Mouse (Mus musculus) kidney, embryonic 16.5 days (tissue): Measurements from ENCODE around the gene Ralgps1. TPM values are rescaled to one million over a fixed set of nuclear protein-coding genes. Genes with fewer than 3 reads are reported as not detected.

Source experiments
- ATAC-seq: fragments of 200-750 bp; cut with Nextera tagmentation; 2 replicates; pipeline ENCODE4 v1.8.0; 2017; ENCODE audit warnings: moderate TSS enrichment; ENCODE audit not compliant: low FRiP score, low TSS enrichment
- H3K27ac ChIP-seq: fragments of 300-500 bp; sonication (generic); 2 replicates; pipeline ENCODE4 v1.5.1; 2014; ENCODE audit warnings: low read length
- H3K27me3 ChIP-seq: fragments of 300-500 bp; sonication (generic); 2 replicates; pipeline ENCODE4 v1.6.1; 2014; ENCODE audit warnings: low read length, control low read depth, mixed read lengths; ENCODE audit not compliant: insufficient read depth
- H3K36me3 ChIP-seq: fragments of 300-500 bp; sonication (generic); 2 replicates; pipeline ENCODE4 v1.6.1; 2014; ENCODE audit warnings: low read length, control low read depth, mixed read lengths; ENCODE audit not compliant: insufficient read depth
- H3K4me1 ChIP-seq: fragments of 300-500 bp; sonication (generic); 2 replicates; pipeline ENCODE4 v1.6.1; 2014; ENCODE audit warnings: low read length, control low read depth, mixed read lengths; ENCODE audit not compliant: insufficient read depth
- H3K4me2 ChIP-seq: fragments of 300-500 bp; sonication (generic); replicated peaks from 2 replicates; pipeline ENCODE4 v1.6.1; 2014; ENCODE audit warnings: low read depth, low read length
- H3K4me3 ChIP-seq: fragments of 300-500 bp; sonication (generic); 2 replicates; pipeline ENCODE4 v1.5.1; 2014; ENCODE audit warnings: mild to moderate bottlenecking, low read length
- H3K9ac ChIP-seq: fragments of 300-500 bp; sonication (generic); replicated peaks from 2 replicates; pipeline ENCODE4 v1.6.1; 2014; ENCODE audit warnings: low read length
- H3K9me3 ChIP-seq: fragments of 300-500 bp; sonication (generic); 2 replicates; pipeline ENCODE4 v1.6.1; 2016; ENCODE audit warnings: low read length, control low read depth
- WGBS: fragments of 180-500 bp; shearing (Covaris S2); extraction: QIAGEN DNeasy Blood & Tissue Kit; methylation state at CpG from one replicate; pipeline ENCODE4 v1.1.7; 2014; 5-methylcytosine and 5-hydroxymethylcytosine counted together
- polyA plus RNA-seq: library from polyadenylated mRNA; unstranded; fragments of >200 nt; fragmentation: Nextera tagmentation; extraction: Ambion mirVana; gene quantifications from 2 replicates; pipeline ENCODE4 v1.2.1, GENCODE M21; 2015

Gene Ralgps1
- polyA plus RNA-seq, 1 experiment from 2014 or later, result 5.2 TPM

DNA sequence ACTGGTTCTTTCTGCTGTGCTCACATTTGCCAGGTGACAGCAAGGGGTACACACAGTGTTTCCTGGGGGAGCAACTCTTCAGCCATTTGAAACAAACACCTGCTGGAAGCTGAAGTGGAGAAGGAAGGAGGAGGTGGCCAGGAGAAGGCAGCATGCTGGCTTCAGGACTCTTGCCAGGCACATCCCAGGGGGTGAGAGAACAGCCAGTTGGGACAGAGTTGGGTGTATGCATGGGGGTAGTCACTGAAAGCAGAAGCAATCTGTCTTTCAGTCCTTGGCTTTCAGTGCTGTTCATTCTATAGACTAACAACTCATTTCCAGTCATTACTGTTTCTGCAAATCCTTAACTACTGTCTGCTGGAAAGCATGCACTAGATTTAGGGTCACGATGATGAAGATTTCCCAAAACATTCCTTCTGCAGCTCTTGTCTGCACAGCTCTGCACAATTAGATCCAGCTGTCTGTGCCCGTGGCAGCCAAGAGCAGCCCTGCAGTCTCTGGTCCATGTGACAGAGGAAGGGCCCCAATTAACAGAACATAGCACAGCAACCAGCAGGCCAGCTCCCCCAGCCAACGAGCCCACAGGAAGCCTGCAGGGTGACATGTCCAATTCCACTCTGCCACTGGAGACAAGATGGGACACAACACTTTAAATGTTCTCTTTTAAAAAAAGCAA, 70.8 kb downstream of the Ralgps1 start:
- WGBS, result 38% methylated on average over 3 of the region's 3 CpGs
- Histone ChIP-seq H3K9me3 (no peaks in the 10 kb centered on the region), H3K4me3 (no peak overlapping the region), H3K9ac (no peak overlapping the region), H3K4me1 (0 out of 2 replicates have a peak, but pooled peaks cover 3% of the 10 kb centered on the region), H3K27ac (no peak overlapping the region), H3K4me2 (no peak overlapping the region), H3K27me3 (no peaks in the 10 kb centered on the region), H3K36me3 (no peaks in the 10 kb centered on the region)
- ATAC-seq, result no peak

DNA sequence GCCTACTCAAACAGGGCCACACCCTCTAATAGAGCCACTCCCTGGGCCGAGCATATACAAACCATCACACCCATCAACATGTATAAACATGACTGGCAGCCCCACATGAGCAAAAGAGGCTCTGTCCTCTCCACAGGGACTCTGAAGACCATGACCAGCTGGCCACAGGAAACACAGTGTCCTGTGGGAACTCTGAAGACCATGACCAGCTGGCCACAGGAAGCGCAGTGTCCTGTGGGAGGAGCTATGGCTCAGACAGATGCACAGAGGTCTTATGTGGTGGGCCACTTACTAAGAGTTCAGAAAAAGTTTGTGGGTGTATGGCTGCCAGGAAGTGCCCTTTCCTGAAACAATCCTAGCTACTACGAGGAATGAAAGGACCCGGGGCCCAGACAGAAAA, 72.4 kb downstream of the Ralgps1 start:
- Histone ChIP-seq H3K27me3 (no peaks in the 10 kb centered on the region), H3K4me1 (0 out of 2 replicates have a peak, but pooled peaks cover 3% of the 10 kb centered on the region), H3K4me3 (no peak overlapping the region), H3K4me2 (no peak overlapping the region), H3K9ac (no peak overlapping the region), H3K36me3 (no peaks in the 10 kb centered on the region), H3K9me3 (no peaks in the 10 kb centered on the region), H3K27ac (no peak overlapping the region)
- 77% methylated on average over 4 of the region's 4 CpGs for WGBS
- ATAC-seq, result no peak

DNA sequence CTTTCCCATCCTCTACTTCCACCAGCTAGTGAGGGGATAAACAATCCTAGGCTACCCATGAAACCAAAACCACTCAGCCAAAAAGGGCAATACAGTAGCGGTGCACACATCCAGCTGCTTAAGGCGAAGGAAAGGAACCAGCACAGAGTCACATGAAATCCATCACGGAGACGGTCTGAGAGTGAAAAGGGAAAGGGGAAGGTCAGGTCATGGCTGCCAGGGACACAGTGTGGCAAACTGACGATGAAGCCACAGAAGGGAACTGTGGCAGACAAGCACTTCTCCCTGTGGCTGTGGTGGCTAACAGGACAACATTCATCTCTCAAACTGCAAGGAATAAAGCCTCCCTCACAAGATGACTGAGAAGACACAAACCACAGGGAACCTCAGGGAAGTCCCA, 76.2 kb downstream of the Ralgps1 start:
- no peaks in the 10 kb centered on the region for H3K36me3 ChIP-seq
- H3K4me1 ChIP-seq, result no peaks in the 10 kb centered on the region
- no peak overlapping the region for H3K4me2 ChIP-seq
- H3K4me3 ChIP-seq, result no peak overlapping the region
- no peak overlapping the region for H3K27ac ChIP-seq
- no peak for ATAC-seq
- H3K27me3 ChIP-seq, result no peaks in the 10 kb centered on the region
- H3K9me3 ChIP-seq, result no peaks in the 10 kb centered on the region
- 76% methylated on average over 5 of the region's 5 CpGs for WGBS
- no peak overlapping the region for H3K9ac ChIP-seq

DNA sequence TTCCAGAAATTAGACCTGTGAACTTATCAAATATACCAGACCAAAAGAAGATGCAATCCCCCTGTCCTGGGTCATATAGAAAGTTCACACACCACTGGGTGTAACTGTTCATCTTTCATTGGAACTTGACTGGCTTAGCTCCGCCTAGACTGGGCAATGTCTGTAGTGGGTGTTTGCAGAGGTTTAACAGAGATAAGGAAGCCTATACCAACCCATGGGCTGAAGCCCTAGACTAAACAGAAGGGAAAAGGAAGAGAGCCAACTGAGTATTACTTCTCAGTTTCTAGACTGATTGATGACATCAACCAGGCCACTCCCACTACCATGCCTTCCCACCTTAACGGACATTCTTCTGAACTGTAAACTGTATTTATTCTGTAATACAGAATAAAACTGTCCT, 79.2 kb downstream of the Ralgps1 start:
- no peaks in the 10 kb centered on the region; the same call in 1 of the 2 replicates for H3K9me3 ChIP-seq
- no peak overlapping the region for H3K4me2 ChIP-seq
- H3K4me1 ChIP-seq, result no peaks in the 10 kb centered on the region
- H3K4me3 ChIP-seq, result no peak overlapping the region
- no peak overlapping the region for H3K9ac ChIP-seq
- WGBS, result 77% methylated on average over 2 of the region's 2 CpGs
- H3K27me3 ChIP-seq, result no peaks in the 10 kb centered on the region
- no peak for ATAC-seq
- H3K36me3 ChIP-seq, result 0 out of 2 replicates have a peak, but pooled peaks cover 4% of the 10 kb centered on the region
- H3K27ac ChIP-seq, result no peak overlapping the region

DNA sequence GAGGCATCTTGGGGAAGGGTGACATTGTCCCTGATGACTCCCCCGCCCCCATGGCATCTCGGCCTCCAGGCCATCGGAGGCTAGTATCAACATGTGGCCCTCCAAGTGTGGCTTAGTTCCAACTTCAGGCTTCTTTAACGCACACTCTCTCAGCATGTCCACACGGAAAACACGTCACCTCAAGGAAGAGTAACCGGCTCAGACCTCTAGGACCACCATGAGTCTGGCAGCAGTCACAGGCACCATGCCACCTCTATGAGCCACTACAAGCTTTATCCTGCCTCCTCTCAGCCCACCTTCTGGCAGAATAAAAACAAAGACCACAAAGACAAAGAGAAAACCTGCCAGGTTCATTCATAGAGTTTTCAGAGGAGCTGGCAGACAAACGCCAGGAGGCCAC, 80.8 kb downstream of the Ralgps1 start:
- whole genome bisulfite sequencing, result 83% methylated on average over 8 of the region's 8 CpGs
- no peaks in the 10 kb centered on the region for H3K27me3 ChIP-seq
- H3K4me1 ChIP-seq, result no peaks in the 10 kb centered on the region
- no peak overlapping the region for H3K27ac ChIP-seq
- H3K4me2 ChIP-seq, result no peak overlapping the region
- H3K9me3 ChIP-seq, result no peaks in the 10 kb centered on the region; the same call in 1 of the 2 replicates
- no peak overlapping the region for H3K4me3 ChIP-seq
- no peak overlapping the region for H3K9ac ChIP-seq
- 0 out of 2 replicates have a peak, but pooled peaks cover 4% of the 10 kb centered on the region for H3K36me3 ChIP-seq
- no peak for ATAC-seq

DNA sequence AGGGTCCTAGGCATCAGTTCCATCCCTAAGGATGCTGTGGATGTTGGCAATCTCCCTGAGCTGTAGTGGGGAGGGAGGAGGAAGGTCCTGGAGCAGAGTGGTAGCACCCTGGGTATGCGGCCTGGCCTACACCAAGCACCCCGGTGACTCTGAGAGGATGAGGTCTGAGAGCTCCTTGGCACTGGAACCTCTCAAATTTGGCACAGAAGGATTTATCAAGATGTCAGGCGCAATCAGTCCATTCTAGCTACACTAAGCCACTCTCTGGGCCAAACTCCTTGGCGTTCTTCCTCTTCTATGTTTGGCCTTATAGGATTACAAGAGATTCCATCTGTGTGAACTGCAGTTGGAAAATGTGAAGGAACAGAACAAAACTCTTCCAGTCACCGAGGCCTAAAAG, 82.4 kb downstream of the Ralgps1 start:
- H3K9me3 ChIP-seq, result no peaks in the 10 kb centered on the region; the same call in 1 of the 2 replicates
- no peaks in the 10 kb centered on the region for H3K4me1 ChIP-seq
- no peak for ATAC-seq
- 0 out of 2 replicates have a peak, but pooled peaks cover 4% of the 10 kb centered on the region for H3K36me3 ChIP-seq
- no peak overlapping the region for H3K4me2 ChIP-seq
- no peak overlapping the region for H3K27ac ChIP-seq
- no peak overlapping the region for H3K4me3 ChIP-seq
- no peak overlapping the region for H3K9ac ChIP-seq
- WGBS, result 96% methylated on average over 5 of the region's 5 CpGs
- H3K27me3 ChIP-seq, result no peaks in the 10 kb centered on the region

DNA sequence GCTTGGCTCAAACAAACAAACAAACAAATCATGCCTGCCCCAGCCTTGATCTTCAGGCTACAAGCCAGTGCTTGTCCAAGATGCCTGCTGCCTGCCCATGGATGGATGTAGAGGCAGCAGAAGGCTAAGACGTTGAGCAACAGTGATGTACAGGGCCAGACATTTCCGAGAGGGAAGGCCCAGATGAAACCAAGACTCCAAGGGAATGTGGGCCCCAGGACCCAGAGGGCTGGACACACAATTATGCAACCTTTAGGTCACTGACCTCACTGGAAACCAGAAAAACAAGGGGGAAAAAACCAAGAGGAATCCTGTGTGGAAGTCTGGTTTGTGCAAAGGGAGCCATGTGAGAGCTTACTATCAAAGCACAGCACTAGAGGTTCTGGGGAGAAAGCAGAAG, 87.6 kb downstream of the Ralgps1 start:
- H3K36me3 ChIP-seq, result 0 out of 2 replicates have a peak, but pooled peaks cover 4% of the 10 kb centered on the region
- no peak for ATAC-seq
- no peaks in the 10 kb centered on the region; the same call in 1 of the 2 replicates for H3K9me3 ChIP-seq
- H3K27ac ChIP-seq, result peak overlapping the region; percentile 34; the same call in 1 of the 2 replicates
- no peak overlapping the region for H3K9ac ChIP-seq
- H3K4me1 ChIP-seq, result no peaks in the 10 kb centered on the region
- no peaks in the 10 kb centered on the region for H3K27me3 ChIP-seq
- no peak overlapping the region for H3K4me2 ChIP-seq
- WGBS, result 78% methylated on average over 2 of the region's 2 CpGs
- H3K4me3 ChIP-seq, result no peak overlapping the region

DNA sequence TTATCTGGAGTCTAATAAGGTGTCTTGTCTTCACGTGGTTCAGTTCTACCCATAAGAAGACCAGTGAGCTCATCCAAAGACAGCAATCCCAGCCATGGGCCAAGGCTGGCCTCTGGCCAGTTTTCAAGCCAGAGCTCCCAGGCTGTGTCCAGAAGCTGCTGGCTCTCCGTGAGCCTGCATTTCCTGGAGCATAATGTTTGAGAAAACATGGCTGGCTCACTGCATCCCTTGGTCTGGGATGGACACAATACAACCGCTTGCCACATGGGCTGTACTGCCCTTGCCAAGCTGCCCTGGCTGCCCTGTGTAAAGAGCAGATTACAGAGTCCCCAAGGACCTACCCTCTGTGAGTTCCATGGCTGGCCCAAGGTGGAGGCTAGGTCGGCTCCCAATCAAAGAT, 88.4 kb downstream of the Ralgps1 start:
- Histone ChIP-seq H3K9ac (no peak overlapping the region), H3K27me3 (no peaks in the 10 kb centered on the region), H3K4me3 (no peak overlapping the region), H3K4me1 (no peaks in the 10 kb centered on the region), H3K4me2 (no peak overlapping the region), H3K9me3 (no peaks in the 10 kb centered on the region; the same call in 1 of the 2 replicates), H3K27ac (no peak overlapping the region), H3K36me3 (0 out of 2 replicates have a peak, but pooled peaks cover under 1% of the 10 kb centered on the region)
- 57% methylated on average over 4 of the region's 4 CpGs for WGBS
- ATAC-seq, result no peak

DNA sequence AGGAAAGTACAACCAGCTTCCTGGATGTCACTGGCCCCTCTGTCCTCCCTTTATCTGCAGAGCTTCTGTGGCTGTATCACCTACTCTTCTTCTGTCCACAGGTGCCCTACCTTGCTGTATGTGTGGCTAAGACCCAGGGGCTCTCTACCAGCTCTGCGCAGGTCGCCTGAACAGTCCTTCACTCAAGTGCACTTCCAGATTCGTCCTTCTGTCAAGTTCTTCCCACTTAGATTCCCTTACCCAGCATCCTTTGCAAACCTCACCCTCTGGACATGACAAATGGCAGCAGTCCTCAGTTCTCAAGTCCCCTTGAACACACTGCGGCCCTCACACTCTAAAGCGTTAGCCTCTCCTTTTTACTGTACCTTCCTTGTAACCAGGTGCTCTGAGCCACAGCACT, 89.5 kb downstream of the Ralgps1 start:
- H3K4me3 ChIP-seq, result no peak overlapping the region
- WGBS, result 85% methylated on average over 5 of the region's 5 CpGs
- no peak for ATAC-seq
- no peaks in the 10 kb centered on the region for H3K9me3 ChIP-seq
- H3K36me3 ChIP-seq, result no peaks in the 10 kb centered on the region
- H3K9ac ChIP-seq, result no peak overlapping the region
- no peak overlapping the region for H3K27ac ChIP-seq
- H3K4me1 ChIP-seq, result no peaks in the 10 kb centered on the region
- H3K4me2 ChIP-seq, result no peak overlapping the region
- no peaks in the 10 kb centered on the region for H3K27me3 ChIP-seq

DNA sequence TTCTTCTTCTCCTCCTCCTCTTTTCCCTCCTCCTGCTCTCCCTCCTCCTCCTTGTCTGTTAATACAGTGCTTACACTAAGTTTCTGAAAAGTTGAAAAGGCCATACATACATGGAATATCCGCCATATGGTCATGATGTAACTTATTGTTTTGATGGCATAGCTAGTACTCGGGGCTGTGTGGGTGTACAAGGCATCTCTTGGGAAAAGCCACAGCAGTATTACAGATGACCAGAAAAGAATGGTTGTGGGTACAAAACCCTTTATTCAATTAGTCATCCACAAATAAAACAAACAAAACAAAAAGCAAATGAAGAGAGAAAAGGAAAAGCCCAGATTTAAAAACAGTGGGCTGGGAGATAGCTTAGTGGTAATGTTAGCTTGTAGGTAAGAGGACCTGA, 90.8 kb downstream of the Ralgps1 start:
- Histone ChIP-seq H3K27ac (no peak overlapping the region), H3K27me3 (no peaks in the 10 kb centered on the region), H3K9me3 (no peaks in the 10 kb centered on the region), H3K36me3 (no peaks in the 10 kb centered on the region), H3K9ac (no peak overlapping the region), H3K4me3 (no peak overlapping the region), H3K4me1 (no peaks in the 10 kb centered on the region), H3K4me2 (no peak overlapping the region)
- no peak for ATAC-seq
- 77% methylated on average over 2 of the region's 2 CpGs for WGBS
